Comparison of ENCODE assay signal across 16 mouse cellular contexts in genomic region chr10:20737146-20737545, GRCm38 (mm10). TPM values are rescaled to one million over a fixed set of nuclear protein-coding genes. Genes with fewer than 3 reads are reported as not detected.
A peak's percentile ranks its signal among the peaks of the same experiment; 100 is the strongest.
DNase-seq lines count a peak whose midpoint lies in the region; ATAC-seq and TF ChIP-seq lines count a peak whose summit lies in the region.
"Had no signal": no experiment of that assay in that cellular context is flagged by ENCODE, and none has a peak within 500 bp of the region (broad histone marks: within the 10 kb centered on the region; RNA-seq: fewer than 3 reads in every experiment).

No protein-coding gene starts in this region.

- DNase-seq in liver, postnatal 0 days = no peak
- DNase-seq in embryonic facial prominence, embryonic 10.5 days (ENCODE audit: low spot score) = no peak
- no peak for DNase-seq in lung, postnatal 0 days (ENCODE audit: low spot score)
- no peak for DNase-seq in T-cell, adult 2 months (ENCODE audit: low spot score)
- no peak for DNase-seq in heart, postnatal 4 days
- DNase-seq: adrenal gland, postnatal 36 days; heart, adult 18-20 months; kidney, postnatal 10 days; layer of hippocampus, adult 9-11 months; thymus, adult 2 months had no signal

- H3K4me2 ChIP-seq in liver, embryonic 12.5 days = 0 out of 2 replicates have a peak overlapping the region, but pooled peaks have one; percentile 10
- no peak overlapping the region for H3K4me2 ChIP-seq in liver, postnatal 0 days (ENCODE audit: low read depth, low read length)
- no peak overlapping the region for H3K4me2 ChIP-seq in forebrain, embryonic 15.5 days (replicated peaks)
- H3K4me2 ChIP-seq in lung, postnatal 0 days (replicated peaks; ENCODE audit: low read depth, low read length) = no peak overlapping the region

- WGBS in liver, embryonic 12.5 days (ENCODE audit: insufficient replicate concordance) = 22% methylated on average over 4 of the region's 4 CpGs
- WGBS in liver, postnatal 0 days (ENCODE audit: insufficient replicate concordance) = 20% methylated on average over 4 of the region's 4 CpGs
- 15% methylated on average over 4 of the region's 4 CpGs for WGBS in embryonic facial prominence, embryonic 10.5 days
- 16% methylated on average over 4 of the region's 4 CpGs for WGBS in forebrain, embryonic 15.5 days
- WGBS in lung, postnatal 0 days = 29% methylated on average over 4 of the region's 4 CpGs

- no peak overlapping the region for H3K4me3 ChIP-seq in liver, embryonic 12.5 days
- no peak overlapping the region for H3K4me3 ChIP-seq in liver, postnatal 0 days (ENCODE audit: low read depth, low read length)
- no peak overlapping the region; the same call in 1 of the 2 replicates for H3K4me3 ChIP-seq in embryonic facial prominence, embryonic 10.5 days
- H3K4me3 ChIP-seq in forebrain, embryonic 15.5 days = no peak overlapping the region
- no peak overlapping the region for H3K4me3 ChIP-seq in lung, postnatal 0 days (ENCODE audit: low read depth, low read length)

- no peaks in the 10 kb centered on the region for H3K36me3 ChIP-seq in liver, embryonic 12.5 days
- H3K36me3 ChIP-seq in liver, postnatal 0 days (replicated peaks; ENCODE audit: insufficient read depth, low read length) = no peaks in the 10 kb centered on the region
- H3K36me3 ChIP-seq in embryonic facial prominence, embryonic 10.5 days (replicated peaks) = no peaks in the 10 kb centered on the region
- no peaks in the 10 kb centered on the region for H3K36me3 ChIP-seq in forebrain, embryonic 15.5 days
- no peaks in the 10 kb centered on the region for H3K36me3 ChIP-seq in lung, postnatal 0 days (ENCODE audit: insufficient read depth, low read length)

- H3K9me3 ChIP-seq in liver, embryonic 12.5 days (replicated peaks) = no peaks in the 10 kb centered on the region
- H3K9me3 ChIP-seq in liver, postnatal 0 days (ENCODE audit: low read length) = no peaks in the 10 kb centered on the region
- H3K9me3 ChIP-seq in embryonic facial prominence, embryonic 10.5 days = no peaks in the 10 kb centered on the region
- no peaks in the 10 kb centered on the region for H3K9me3 ChIP-seq in forebrain, embryonic 15.5 days
- no peaks in the 10 kb centered on the region for H3K9me3 ChIP-seq in lung, postnatal 0 days (ENCODE audit: low read length)

- H3K9ac ChIP-seq in liver, embryonic 12.5 days = no peak overlapping the region
- H3K9ac ChIP-seq in liver, postnatal 0 days (replicated peaks) = no peak overlapping the region
- no peak overlapping the region for H3K9ac ChIP-seq in forebrain, embryonic 15.5 days (replicated peaks)
- no peak overlapping the region for H3K9ac ChIP-seq in lung, postnatal 0 days (replicated peaks; ENCODE audit: low read depth)

- no peaks in the 10 kb centered on the region for H3K27me3 ChIP-seq in liver, embryonic 12.5 days (replicated peaks)
- no peaks in the 10 kb centered on the region for H3K27me3 ChIP-seq in liver, postnatal 0 days (ENCODE audit: insufficient read depth, low read length)
- H3K27me3 ChIP-seq in embryonic facial prominence, embryonic 10.5 days (replicated peaks; ENCODE audit: low read depth, poor library complexity, severe bottlenecking) = no peaks in the 10 kb centered on the region; the same call in 1 of the 2 replicates
- H3K27me3 ChIP-seq in forebrain, embryonic 15.5 days = no peaks in the 10 kb centered on the region
- H3K27me3 ChIP-seq in lung, postnatal 0 days (replicated peaks; ENCODE audit: insufficient read depth, low read length) = no peaks in the 10 kb centered on the region

- peaks cover 24% of the 10 kb centered on the region for H3K4me1 ChIP-seq in liver, embryonic 12.5 days
- 0 out of 2 replicates have a peak, but pooled peaks cover 4% of the 10 kb centered on the region for H3K4me1 ChIP-seq in liver, postnatal 0 days (ENCODE audit: insufficient read depth)
- H3K4me1 ChIP-seq in embryonic facial prominence, embryonic 10.5 days = peaks cover 21% of the 10 kb centered on the region
- H3K4me1 ChIP-seq in forebrain, embryonic 15.5 days = peaks cover 17% of the 10 kb centered on the region
- no peaks in the 10 kb centered on the region for H3K4me1 ChIP-seq in lung, postnatal 0 days (ENCODE audit: insufficient read depth, low read depth, low read length)

- no peak for ATAC-seq in liver, embryonic 12.5 days
- ATAC-seq in liver, postnatal 0 days = no peak
- peak; percentile 57; the same call in 1 of the 2 replicates for ATAC-seq in forebrain, embryonic 15.5 days (replicated peaks)
- ATAC-seq in megakaryocyte progenitor cell, adult 5-6 weeks (replicated peaks; ENCODE audit: poor library complexity) = peak; percentile 72
- no peak for ATAC-seq in lung, postnatal 0 days
- ATAC-seq: activated CD4-positive, CD25-positive, alpha-beta regulatory T cell, adult 4 months had no signal

- TF ChIP-seq EP300 in liver, postnatal 0 days (IDR thresholded peaks at IDR 0.05; ENCODE audit: low read depth) = no peak
- no peak for TF ChIP-seq EP300 in lung, postnatal 0 days (IDR thresholded peaks at IDR 0.05)

- no peak for TF ChIP-seq CTCF in liver, postnatal 0 days (IDR thresholded peaks at IDR 0.05; ENCODE audit: low read depth)
- TF ChIP-seq CTCF in lung, postnatal 0 days (IDR thresholded peaks at IDR 0.05) = no peak

- H3K27ac ChIP-seq in liver, embryonic 12.5 days = no peak overlapping the region
- no peak overlapping the region for H3K27ac ChIP-seq in liver, postnatal 0 days (ENCODE audit: low read depth)
- H3K27ac ChIP-seq in embryonic facial prominence, embryonic 10.5 days (replicated peaks) = peak overlapping the region; percentile 78
- H3K27ac ChIP-seq in forebrain, embryonic 15.5 days (replicated peaks) = peak overlapping the region; percentile 7; the same call in 1 of the 2 replicates
- no peak overlapping the region for H3K27ac ChIP-seq in lung, postnatal 0 days (ENCODE audit: low read length)

RNA-seq across cellular contexts. Expression of gene Pde7b, which starts 12.3 kb away (rescaled TPM):
- polyA plus RNA-seq in liver, embryonic 12.5 days (2016; fragmentation: Nextera tagmentation; extraction: Ambion mirVana) = 0.29 and 0.42 TPM in 2 replicates
- polyA plus RNA-seq in liver, postnatal 0 days (2015; fragmentation: Nextera tagmentation; extraction: Ambion mirVana) = 0.60 and 0.66 TPM in 2 replicates
- 1.7 and 2.8 TPM in 2 replicates for polyA plus RNA-seq in embryonic facial prominence, embryonic 10.5 days (2016; fragmentation: Nextera tagmentation; extraction: Ambion mirVana)
- 3.7 and 4.5 TPM in 2 replicates for polyA plus RNA-seq in forebrain, embryonic 15.5 days (2015; fragmentation: Nextera tagmentation; extraction: Ambion mirVana)
- total RNA-seq in megakaryocyte progenitor cell, adult 5-6 weeks (2015) = 1.9 and 2.2 TPM in 2 replicates
- total RNA-seq in megakaryocyte progenitor cell, adult 5-6 weeks (2017) = 1.9 and 2.2 TPM in 2 replicates
- polyA plus RNA-seq in lung, postnatal 0 days (2015; fragmentation: Nextera tagmentation; extraction: Ambion mirVana) = 5.0 and 5.2 TPM in 2 replicates
- 10 to 100 TPM; 26.5 to 26.8 TPM for total RNA-seq in heart, postnatal 4 days (2021)
- total RNA-seq: megakaryocyte-erythroid progenitor cell, adult 5-6 weeks; MEL had no signal
- polyA plus RNA-seq: activated CD4-positive, CD25-positive, alpha-beta regulatory T cell, adult 4 months had no signal

Comparison
In these comparisons a context has a peak if more than half of its experiments do, and no peak if none do; other contexts are left out.
1. ATAC-seq: peak in forebrain, embryonic 15.5 days (single experiment) and megakaryocyte progenitor cell, adult 5-6 weeks (single experiment); none in liver, embryonic 12.5 days (single experiment), liver, postnatal 0 days (single experiment) and lung, postnatal 0 days (single experiment).
2. H3K27ac ChIP-seq: peak in embryonic facial prominence, embryonic 10.5 days (single experiment) and forebrain, embryonic 15.5 days (single experiment); none in liver, embryonic 12.5 days (single experiment), liver, postnatal 0 days (single experiment) and lung, postnatal 0 days (single experiment).